Mouse (Mus musculus) kidney, embryonic 15.5 days (tissue): Measurements from ENCODE around the gene Tspan3. TPM values are rescaled to one million over a fixed set of nuclear protein-coding genes. Genes with fewer than 3 reads are reported as not detected.

Source experiments
- ATAC-seq: fragments of 200-750 bp; cut with Nextera tagmentation; replicated peaks from 2 replicates; pipeline ENCODE4 v1.8.0; 2017; ENCODE audit warnings: moderate TSS enrichment; ENCODE audit not compliant: low FRiP score
- H3K27ac ChIP-seq: fragments of 300-500 bp; sonication (generic); 2 replicates; pipeline ENCODE4 v1.5.1; 2015; ENCODE audit warnings: mild to moderate bottlenecking, inconsistent platforms
- H3K27me3 ChIP-seq: fragments of 300-500 bp; sonication (generic); 2 replicates; pipeline ENCODE4 v1.6.1; 2015; ENCODE audit warnings: inconsistent platforms
- H3K36me3 ChIP-seq: fragments of 300-500 bp; sonication (generic); 2 replicates; pipeline ENCODE4 v1.6.1; 2015; ENCODE audit warnings: inconsistent platforms
- H3K4me1 ChIP-seq: fragments of 300-500 bp; sonication (generic); 2 replicates; pipeline ENCODE4 v1.6.1; 2015; ENCODE audit warnings: inconsistent platforms
- H3K4me2 ChIP-seq: fragments of 300-500 bp; sonication (generic); 2 replicates; pipeline ENCODE4 v1.6.1; 2015; ENCODE audit warnings: moderate library complexity, mild to moderate bottlenecking, inconsistent platforms
- H3K4me3 ChIP-seq: fragments of 300-500 bp; sonication (generic); replicated peaks from 2 replicates; pipeline ENCODE4 v1.5.1; 2015; ENCODE audit warnings: mild to moderate bottlenecking, inconsistent platforms
- H3K9ac ChIP-seq: fragments of 300-500 bp; sonication (generic); 2 replicates; pipeline ENCODE4 v1.6.1; 2015; ENCODE audit warnings: mild to moderate bottlenecking, inconsistent platforms
- H3K9me3 ChIP-seq: fragments of 300-500 bp; sonication (generic); replicated peaks from 2 replicates; pipeline ENCODE4 v1.6.1; 2016; ENCODE audit warnings: inconsistent platforms
- WGBS: fragments of 180-500 bp; shearing (Covaris S2); methylation state at CpG from one replicate; pipeline ENCODE4 v1.1.7; 2015; ENCODE audit warnings: mixed read lengths; 5-methylcytosine and 5-hydroxymethylcytosine counted together
- polyA plus RNA-seq: library from polyadenylated mRNA; unstranded; fragments of >200 nt; fragmentation: Nextera tagmentation; extraction: Ambion mirVana; gene quantifications from 2 replicates; pipeline ENCODE4 v1.2.1, GENCODE M21; 2015

Gene Tspan3
- polyA plus RNA-seq, 1 experiment from 2014 or later = 483 TPM

GRCm38 (mm10) chr9:56152482-56153007 lies 12.7 kb downstream of the Tspan3 start:
- H3K27ac ChIP-seq = peak overlapping the region; percentile 28

DNA sequence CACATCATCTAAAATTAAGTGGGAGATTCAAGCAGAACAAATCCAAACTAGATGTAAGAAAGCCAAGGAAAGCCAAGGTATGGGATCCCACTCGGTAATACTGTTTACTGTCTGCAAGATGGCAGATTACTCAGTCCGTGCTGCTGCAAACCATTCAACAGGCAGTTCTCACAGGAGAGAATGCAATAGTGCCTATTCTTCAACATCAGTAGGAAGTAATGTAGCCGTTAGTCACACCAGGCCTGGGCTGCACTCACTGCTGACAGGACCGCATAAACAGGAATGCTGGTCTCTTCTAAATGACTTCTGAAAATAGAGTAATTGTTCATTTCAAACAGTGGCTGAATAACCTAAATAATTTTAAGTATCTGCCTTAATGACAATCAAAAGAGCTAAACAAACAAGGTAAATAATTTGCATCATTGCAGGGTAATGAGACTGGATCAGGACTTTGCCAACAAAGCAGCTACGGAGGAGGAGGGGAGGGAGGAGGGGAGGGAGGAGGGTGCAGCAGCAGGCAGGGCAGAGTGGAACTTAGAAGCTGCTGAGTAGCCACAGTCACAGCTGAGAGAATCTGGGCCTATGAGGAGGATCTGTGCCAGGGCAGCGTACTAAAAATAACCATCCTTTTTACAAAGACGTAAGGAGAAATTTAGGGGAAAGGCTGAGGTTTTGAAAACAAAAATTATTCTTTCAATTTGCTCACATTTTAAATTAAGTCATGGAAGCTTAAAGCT lies 13.4 kb downstream of the Tspan3 start:
- 0 out of 2 replicates have a peak, but pooled peaks have one; percentile 67 for ATAC-seq
- WGBS = 43% methylated on average over 7 of the region's 7 CpGs
- Histone ChIP-seq H3K36me3 (peaks cover 18% of the 10 kb centered on the region), H3K27me3 (no peaks in the 10 kb centered on the region), H3K4me2 (no peak overlapping the region), H3K9ac (no peak overlapping the region), H3K9me3 (no peaks in the 10 kb centered on the region), H3K4me3 (no peak overlapping the region), H3K4me1 (peaks cover 30% of the 10 kb centered on the region), H3K27ac (peak overlapping the region; percentile 60)

More at GRCm38 (mm10) chr9:56152482-56153007, 12.7 kb downstream of the Tspan3 start:
- no peak for ATAC-seq
- H3K9me3 ChIP-seq = no peaks in the 10 kb centered on the region
- no peak overlapping the region for H3K9ac ChIP-seq
- H3K4me3 ChIP-seq = no peak overlapping the region
- peaks cover 30% of the 10 kb centered on the region for H3K4me1 ChIP-seq
- peaks cover 12% of the 10 kb centered on the region for H3K36me3 ChIP-seq
- no peaks in the 10 kb centered on the region for H3K27me3 ChIP-seq
- no peak overlapping the region for H3K4me2 ChIP-seq
- whole genome bisulfite sequencing = 73% methylated on average over 4 of the region's 4 CpGs

GRCm38 (mm10) chr9:56146326-56146923 lies 18.9 kb downstream of the Tspan3 start:
- H3K9ac ChIP-seq = no peak overlapping the region
- H3K27ac ChIP-seq = no peak overlapping the region
- H3K4me3 ChIP-seq = no peak overlapping the region
- WGBS = 93% methylated on average over 16 of the region's 16 CpGs
- H3K9me3 ChIP-seq = no peaks in the 10 kb centered on the region
- peaks cover 65% of the 10 kb centered on the region for H3K36me3 ChIP-seq
- ATAC-seq = no peak
- no peak overlapping the region for H3K4me2 ChIP-seq
- no peaks in the 10 kb centered on the region for H3K27me3 ChIP-seq
- peaks cover 5% of the 10 kb centered on the region; the same call in 1 of the 2 replicates for H3K4me1 ChIP-seq

- no peak for ATAC-seq
- Histone ChIP-seq H3K36me3 (peaks cover 69% of the 10 kb centered on the region), H3K4me2 (no peak overlapping the region), H3K9me3 (no peaks in the 10 kb centered on the region), H3K27ac (no peak overlapping the region), H3K9ac (no peak overlapping the region), H3K27me3 (no peaks in the 10 kb centered on the region), H3K4me3 (no peak overlapping the region), H3K4me1 (peaks cover 5% of the 10 kb centered on the region; the same call in 1 of the 2 replicates)
- WGBS = 93% methylated on average over 7 of the region's 7 CpGs
Measured at GRCm38 (mm10) chr9:56144366-56145003, 20.8 kb downstream of the Tspan3 start.

- WGBS = 73% methylated on average over 9 of the region's 9 CpGs
- H3K4me3 ChIP-seq = no peak overlapping the region
- no peaks in the 10 kb centered on the region for H3K9me3 ChIP-seq
- no peak overlapping the region for H3K9ac ChIP-seq
- H3K36me3 ChIP-seq = peaks cover 79% of the 10 kb centered on the region
- H3K27ac ChIP-seq = no peak overlapping the region
- no peaks in the 10 kb centered on the region for H3K4me1 ChIP-seq
- H3K27me3 ChIP-seq = no peaks in the 10 kb centered on the region
- H3K4me2 ChIP-seq = no peak overlapping the region
- ATAC-seq = 0 out of 2 replicates have a peak, but pooled peaks have one; percentile 54
Measured at GRCm38 (mm10) chr9:56141776-56142175, 23.5 kb downstream of the Tspan3 start.

DNA sequence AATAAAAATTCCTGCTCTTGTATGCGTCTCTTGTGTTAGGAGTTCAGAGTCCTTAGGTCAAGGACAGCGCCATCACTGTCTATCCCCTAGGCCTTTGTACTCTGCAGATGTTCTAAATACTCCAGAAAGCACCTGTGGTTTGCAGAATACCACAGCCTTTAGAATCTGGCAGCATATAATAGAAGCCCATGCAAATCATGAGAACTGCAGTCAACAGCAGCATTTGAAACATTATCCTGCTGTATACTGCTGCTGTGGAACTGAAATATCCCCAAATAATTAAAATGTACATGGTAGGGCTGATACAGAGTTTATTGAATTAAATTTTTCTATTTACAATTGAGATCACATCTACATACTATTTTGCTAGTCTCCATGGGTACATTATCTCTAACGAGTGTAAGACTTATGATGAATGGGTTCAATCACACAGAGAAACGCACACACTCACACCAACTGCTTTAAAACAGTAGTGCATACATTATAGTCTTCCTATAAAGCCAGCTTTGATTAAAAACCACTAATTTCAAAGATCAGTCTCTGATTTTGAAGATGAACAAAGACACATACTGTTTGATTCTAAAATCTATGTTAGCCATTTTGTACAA lies 29.6 kb downstream of the Tspan3 start:
- Histone ChIP-seq H3K4me1 (peaks cover 4% of the 10 kb centered on the region; the same call in 1 of the 2 replicates), H3K9ac (no peak overlapping the region), H3K9me3 (no peaks in the 10 kb centered on the region), H3K27me3 (no peaks in the 10 kb centered on the region), H3K4me2 (no peak overlapping the region), H3K4me3 (no peak overlapping the region), H3K27ac (no peak overlapping the region), H3K36me3 (peaks cover 80% of the 10 kb centered on the region)
- WGBS = 89% methylated on average over 4 of the region's 4 CpGs
- ATAC-seq = no peak

DNA sequence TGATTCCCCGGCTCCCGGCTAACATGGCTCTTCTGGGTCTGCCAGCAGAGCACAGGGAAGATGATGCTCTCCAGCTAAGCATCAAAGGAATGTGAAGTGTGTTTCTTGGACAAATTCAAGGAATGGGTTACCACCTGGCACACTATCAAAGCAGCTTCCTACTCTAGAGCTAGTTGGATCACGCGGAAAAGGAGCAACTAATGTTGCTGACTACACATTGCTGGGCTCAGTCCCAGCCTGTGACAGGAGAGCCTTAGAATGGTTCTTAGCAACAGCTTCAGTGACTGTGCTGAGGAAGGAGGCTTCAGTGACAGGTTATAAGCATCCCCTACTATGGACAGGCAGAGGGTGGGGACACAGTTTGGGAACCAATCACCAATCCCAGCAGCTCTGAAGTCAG lies 30.7 kb downstream of the Tspan3 start:
- H3K4me3 ChIP-seq = no peak overlapping the region
- H3K27ac ChIP-seq = no peak overlapping the region
- peaks cover 7% of the 10 kb centered on the region; the same call in 1 of the 2 replicates for H3K4me1 ChIP-seq
- WGBS = 91% methylated on average over 4 of the region's 4 CpGs
- peaks cover 88% of the 10 kb centered on the region for H3K36me3 ChIP-seq
- H3K4me2 ChIP-seq = no peak overlapping the region
- ATAC-seq = no peak
- no peak overlapping the region for H3K9ac ChIP-seq
- H3K9me3 ChIP-seq = no peaks in the 10 kb centered on the region
- no peaks in the 10 kb centered on the region for H3K27me3 ChIP-seq

DNA sequence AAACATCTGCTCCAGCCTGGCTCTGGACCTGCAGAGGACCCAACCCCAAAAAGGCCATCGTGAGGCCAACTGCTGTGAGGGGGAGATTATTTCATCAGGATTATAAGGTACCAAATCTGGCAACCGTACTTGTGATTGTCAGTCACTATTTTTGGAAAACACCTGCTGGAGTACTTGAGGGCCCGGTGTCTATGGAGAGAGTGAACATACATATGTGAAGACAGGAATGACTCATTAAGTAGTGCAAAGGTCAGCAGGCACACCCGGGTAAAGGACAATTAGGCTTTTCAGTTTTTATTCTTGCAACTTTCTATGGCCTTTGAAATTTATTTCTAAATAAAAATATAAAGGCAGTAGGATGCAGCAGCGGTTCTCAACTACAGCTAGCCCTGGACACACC lies 31.3 kb downstream of the Tspan3 start:
- 84% methylated on average over 5 of the region's 5 CpGs for WGBS
- no peak overlapping the region for H3K27ac ChIP-seq
- ATAC-seq = no peak

GRCm38 (mm10) chr9:56131813-56132525 lies 33.3 kb downstream of the Tspan3 start:
- 39% methylated on average over 10 of the region's 10 CpGs for WGBS
- Histone ChIP-seq H3K4me3 (no peak overlapping the region), H3K9me3 (no peaks in the 10 kb centered on the region), H3K36me3 (peaks cover 91% of the 10 kb centered on the region), H3K4me2 (no peak overlapping the region), H3K27ac (no peak overlapping the region), H3K27me3 (no peaks in the 10 kb centered on the region), H3K4me1 (peaks cover 7% of the 10 kb centered on the region; the same call in 1 of the 2 replicates), H3K9ac (no peak overlapping the region)
- ATAC-seq = no peak

More for the DNA sequence above, 31.3 kb downstream of the Tspan3 start:
- peaks cover 90% of the 10 kb centered on the region for H3K36me3 ChIP-seq
- H3K4me3 ChIP-seq = no peak overlapping the region
- H3K9me3 ChIP-seq = no peaks in the 10 kb centered on the region
- H3K9ac ChIP-seq = no peak overlapping the region
- no peaks in the 10 kb centered on the region for H3K27me3 ChIP-seq
- no peak overlapping the region for H3K4me2 ChIP-seq
- H3K4me1 ChIP-seq = peaks cover 7% of the 10 kb centered on the region; the same call in 1 of the 2 replicates

- Histone ChIP-seq H3K27me3 (no peaks in the 10 kb centered on the region), H3K27ac (no peak overlapping the region), H3K4me3 (no peak overlapping the region), H3K36me3 (peaks cover 77% of the 10 kb centered on the region), H3K9ac (no peak overlapping the region), H3K9me3 (no peaks in the 10 kb centered on the region), H3K4me2 (no peak overlapping the region), H3K4me1 (peaks cover 9% of the 10 kb centered on the region; the same call in 1 of the 2 replicates)
- ATAC-seq = no peak
- 35% methylated on average over 4 of the region's 4 CpGs for WGBS
Measured at GRCm38 (mm10) chr9:56130536-56130935, 34.7 kb downstream of the Tspan3 start.

DNA sequence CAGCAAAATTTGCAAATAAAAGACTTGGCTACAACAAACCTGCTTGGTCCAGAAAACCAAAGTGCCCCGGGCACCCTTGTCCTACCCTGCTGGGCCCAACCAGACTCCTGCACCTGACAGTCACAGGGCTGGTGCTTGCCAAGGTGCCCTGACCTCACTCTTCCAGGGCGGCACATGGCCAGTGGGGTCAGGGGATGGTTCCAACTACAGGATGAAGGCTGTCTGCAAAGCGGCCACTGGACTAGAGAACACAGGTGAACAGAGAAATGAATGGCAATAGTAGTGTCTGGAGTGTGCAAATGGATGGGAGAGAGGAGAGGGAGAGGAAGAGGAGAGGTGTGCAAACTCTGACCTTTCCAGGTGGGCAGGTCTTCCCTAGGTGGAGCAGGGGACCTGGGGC lies 35.3 kb downstream of the Tspan3 start:
- H3K4me3 ChIP-seq = no peak overlapping the region
- peaks cover 15% of the 10 kb centered on the region; the same call in 1 of the 2 replicates for H3K4me1 ChIP-seq
- H3K9me3 ChIP-seq = no peaks in the 10 kb centered on the region
- H3K27me3 ChIP-seq = no peaks in the 10 kb centered on the region
- ATAC-seq = no peak
- H3K4me2 ChIP-seq = no peak overlapping the region
- peaks cover 71% of the 10 kb centered on the region for H3K36me3 ChIP-seq
- 89% methylated on average over 3 of the region's 3 CpGs for WGBS
- H3K9ac ChIP-seq = no peak overlapping the region
- H3K27ac ChIP-seq = no peak overlapping the region
